Mouse (Mus musculus) hindbrain, embryonic 14.5 days (tissue): ENCODE data around the gene Dnah14. TPM values are rescaled to one million over a fixed set of nuclear protein-coding genes. Genes with fewer than 3 reads are reported as not detected.
A peak's percentile ranks its signal among the peaks of the same experiment; 100 is the strongest.

Experiments used
- ATAC-seq: fragments of 200-750 bp; cut with Nextera tagmentation; 2 replicates; pipeline ENCODE4 v1.8.0; 2017; ENCODE audit warnings: moderate number of reproducible peaks, mild to moderate bottlenecking, moderate TSS enrichment, moderate library complexity; ENCODE audit not compliant: low FRiP score
- DNase-seq: peaks from one replicate; pipeline ENCODE4 v3.0.0-alpha.2; 2015; ENCODE audit warnings: low spot score
- H3K27ac ChIP-seq: fragments of 300-500 bp; sonication (generic); 2 replicates; pipeline ENCODE4 v1.5.1; 2014; ENCODE audit warnings: mild to moderate bottlenecking, moderate library complexity
- H3K27me3 ChIP-seq: fragments of 300-500 bp; sonication (generic); 2 replicates; pipeline ENCODE4 v1.6.1; 2014; ENCODE audit warnings: mild to moderate bottlenecking, low read length, mixed read lengths; ENCODE audit not compliant: control insufficient read depth, insufficient read depth
- H3K36me3 ChIP-seq: fragments of 300-500 bp; sonication (generic); replicated peaks from 2 replicates; pipeline ENCODE4 v1.6.1; 2014; ENCODE audit not compliant: control insufficient read depth, insufficient read depth
- H3K4me1 ChIP-seq: fragments of 300-500 bp; sonication (generic); replicated peaks from 2 replicates; pipeline ENCODE4 v1.6.1; 2014; ENCODE audit warnings: antibody characterized with exemption, low read length, mixed read lengths; ENCODE audit not compliant: control insufficient read depth, insufficient read depth
- H3K4me2 ChIP-seq: fragments of 300-500 bp; sonication (generic); replicated peaks from 2 replicates; pipeline ENCODE4 v1.6.1; 2014; ENCODE audit warnings: mild to moderate bottlenecking, moderate library complexity
- H3K4me3 ChIP-seq: fragments of 300-500 bp; sonication (generic); replicated peaks from 2 replicates; pipeline ENCODE4 v1.5.1; 2014; ENCODE audit warnings: mild to moderate bottlenecking, low read length
- H3K9ac ChIP-seq: fragments of 300-500 bp; sonication (generic); 2 replicates; pipeline ENCODE4 v1.6.1; 2014
- H3K9me3 ChIP-seq: fragments of 300-500 bp; sonication (generic); 2 replicates; pipeline ENCODE4 v1.6.1; 2016; ENCODE audit warnings: low read length; ENCODE audit not compliant: control insufficient read depth
- WGBS: fragments of 180-500 bp; shearing (Covaris S2); extraction: QIAGEN DNeasy Blood & Tissue Kit; methylation state at CpG from one replicate; pipeline ENCODE4 v1.1.7; 2014; 5-methylcytosine and 5-hydroxymethylcytosine counted together
- polyA plus RNA-seq: library from polyadenylated mRNA; unstranded; fragments of >200 nt; fragmentation: Nextera tagmentation; extraction: Ambion mirVana; gene quantifications from 2 replicates; pipeline ENCODE4 v1.2.1, GENCODE M21; 2014

The Dnah14 gene
- polyA plus RNA-seq, 1 experiment from 2014 or later = 0.90 TPM

DNA sequence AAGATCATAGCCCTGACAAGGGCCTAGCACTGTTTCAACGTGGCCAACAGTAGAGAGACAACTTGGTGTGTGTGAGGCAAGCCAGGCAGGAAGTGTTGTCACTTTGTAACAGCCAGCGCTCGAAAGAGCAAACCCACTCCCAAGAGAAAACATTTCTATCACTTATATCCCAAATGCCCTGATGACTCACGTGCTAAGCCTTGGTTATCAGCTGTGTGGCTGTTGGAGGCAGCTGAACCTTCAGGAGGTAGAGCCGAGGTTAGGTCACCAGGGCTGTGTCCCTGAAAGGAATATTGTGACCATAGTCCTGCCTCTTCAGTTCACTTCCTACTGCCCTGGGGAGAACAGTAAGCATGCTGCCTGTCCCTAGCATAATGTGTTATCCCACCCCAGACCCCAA lies 25.5 kb upstream of the Dnah14 start:
- Histone ChIP-seq H3K9ac (no peak overlapping the region), H3K27ac (no peak overlapping the region), H3K4me3 (no peak overlapping the region), H3K4me1 (peaks cover 10% of the 10 kb centered on the region; the same call in 1 of the 2 replicates), H3K9me3 (no peaks in the 10 kb centered on the region), H3K4me2 (no peak overlapping the region), H3K27me3 (no peaks in the 10 kb centered on the region), H3K36me3 (no peaks in the 10 kb centered on the region)
- ATAC-seq (no peak), DNase-seq (no peak)
- 72% methylated on average over 5 of the region's 5 CpGs for WGBS

DNA sequence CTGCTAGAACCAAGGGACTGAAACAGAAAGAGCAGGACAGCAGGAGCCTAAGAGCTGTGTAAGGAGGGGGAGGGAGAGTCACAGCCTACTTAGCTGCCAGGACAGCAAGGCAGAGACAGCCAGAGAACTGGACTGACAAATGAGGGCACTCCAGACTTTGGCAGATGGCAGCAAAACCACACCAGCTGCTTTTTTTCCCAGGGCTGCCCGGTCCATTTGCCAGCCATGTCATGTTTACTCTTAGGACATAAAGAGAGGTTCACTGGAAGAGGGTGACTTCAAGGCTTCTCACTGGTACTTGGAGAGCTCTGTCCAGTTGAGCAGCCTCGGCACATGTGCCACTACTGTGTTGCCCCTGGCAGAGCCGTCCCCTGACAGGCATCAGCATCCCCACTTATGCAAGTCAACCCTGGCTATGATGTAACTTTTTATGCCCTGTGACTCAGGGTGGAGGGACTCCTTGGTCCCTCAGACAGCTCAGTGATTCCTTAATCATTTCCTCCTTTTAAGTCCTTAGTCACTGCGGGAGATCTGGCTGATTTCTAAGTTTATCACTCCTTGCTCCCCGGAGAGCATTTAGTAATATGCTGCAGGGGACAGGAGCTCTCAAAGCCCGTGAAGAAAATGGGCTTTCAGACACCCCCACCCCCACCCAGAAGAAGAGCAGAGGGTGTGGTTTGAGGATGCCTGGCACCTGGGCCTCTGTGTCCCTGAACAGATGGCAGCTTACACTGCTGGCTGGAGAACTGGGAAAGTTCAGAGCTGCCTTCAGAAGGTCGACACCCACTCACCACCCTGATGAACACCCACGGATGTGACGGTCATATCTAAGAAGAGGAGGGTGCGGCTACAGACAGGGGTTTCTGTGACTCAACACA lies 23.6 kb upstream of the Dnah14 start:
- peak; percentile 65 for DNase-seq
- no peaks in the 10 kb centered on the region for H3K36me3 ChIP-seq
- no peaks in the 10 kb centered on the region for H3K27me3 ChIP-seq
- 31% methylated on average over 10 of the region's 10 CpGs for WGBS
- no peak overlapping the region for H3K27ac ChIP-seq
- H3K9ac ChIP-seq = no peak overlapping the region
- ATAC-seq = peak; percentile 78; the same call in 1 of the 2 replicates
- H3K4me3 ChIP-seq = no peak overlapping the region
- H3K4me2 ChIP-seq = no peak overlapping the region
- peaks cover 10% of the 10 kb centered on the region; the same call in 1 of the 2 replicates for H3K4me1 ChIP-seq
- H3K9me3 ChIP-seq = no peaks in the 10 kb centered on the region

- Histone ChIP-seq H3K27me3 (no peaks in the 10 kb centered on the region), H3K4me3 (no peak overlapping the region), H3K4me2 (no peak overlapping the region), H3K9me3 (no peaks in the 10 kb centered on the region), H3K9ac (no peak overlapping the region), H3K27ac (no peak overlapping the region), H3K4me1 (peaks cover 10% of the 10 kb centered on the region; the same call in 1 of the 2 replicates), H3K36me3 (no peaks in the 10 kb centered on the region)
- ATAC-seq = no peak
- no peak for DNase-seq
- WGBS = 87% methylated on average over 5 of the region's 5 CpGs
Measured at GRCm38 (mm10) chr1:181555475-181555874, 20.9 kb upstream of the Dnah14 start.

- Histone ChIP-seq H3K27ac (no peak overlapping the region), H3K36me3 (no peaks in the 10 kb centered on the region), H3K4me3 (no peak overlapping the region), H3K4me2 (no peak overlapping the region), H3K4me1 (peaks cover 4% of the 10 kb centered on the region; the same call in 1 of the 2 replicates), H3K9me3 (no peaks in the 10 kb centered on the region), H3K27me3 (no peaks in the 10 kb centered on the region), H3K9ac (no peak overlapping the region)
- DNase-seq (no peak), ATAC-seq (no peak)
- WGBS = 83% methylated on average over 10 of the region's 10 CpGs
Measured at GRCm38 (mm10) chr1:181559655-181560054, 16.7 kb upstream of the Dnah14 start.

- no peak for ATAC-seq
- WGBS = 87% methylated on average over 6 of the region's 6 CpGs
- DNase-seq = no peak
- no peak overlapping the region for H3K4me2 ChIP-seq
- no peak overlapping the region for H3K27ac ChIP-seq
- H3K4me3 ChIP-seq = no peak overlapping the region
- H3K9ac ChIP-seq = no peak overlapping the region
- no peaks in the 10 kb centered on the region for H3K9me3 ChIP-seq
- H3K36me3 ChIP-seq = no peaks in the 10 kb centered on the region
- H3K27me3 ChIP-seq = no peaks in the 10 kb centered on the region
- H3K4me1 ChIP-seq = peaks cover 4% of the 10 kb centered on the region; the same call in 1 of the 2 replicates
Measured at GRCm38 (mm10) chr1:181560325-181560724, 16.0 kb upstream of the Dnah14 start.

DNA sequence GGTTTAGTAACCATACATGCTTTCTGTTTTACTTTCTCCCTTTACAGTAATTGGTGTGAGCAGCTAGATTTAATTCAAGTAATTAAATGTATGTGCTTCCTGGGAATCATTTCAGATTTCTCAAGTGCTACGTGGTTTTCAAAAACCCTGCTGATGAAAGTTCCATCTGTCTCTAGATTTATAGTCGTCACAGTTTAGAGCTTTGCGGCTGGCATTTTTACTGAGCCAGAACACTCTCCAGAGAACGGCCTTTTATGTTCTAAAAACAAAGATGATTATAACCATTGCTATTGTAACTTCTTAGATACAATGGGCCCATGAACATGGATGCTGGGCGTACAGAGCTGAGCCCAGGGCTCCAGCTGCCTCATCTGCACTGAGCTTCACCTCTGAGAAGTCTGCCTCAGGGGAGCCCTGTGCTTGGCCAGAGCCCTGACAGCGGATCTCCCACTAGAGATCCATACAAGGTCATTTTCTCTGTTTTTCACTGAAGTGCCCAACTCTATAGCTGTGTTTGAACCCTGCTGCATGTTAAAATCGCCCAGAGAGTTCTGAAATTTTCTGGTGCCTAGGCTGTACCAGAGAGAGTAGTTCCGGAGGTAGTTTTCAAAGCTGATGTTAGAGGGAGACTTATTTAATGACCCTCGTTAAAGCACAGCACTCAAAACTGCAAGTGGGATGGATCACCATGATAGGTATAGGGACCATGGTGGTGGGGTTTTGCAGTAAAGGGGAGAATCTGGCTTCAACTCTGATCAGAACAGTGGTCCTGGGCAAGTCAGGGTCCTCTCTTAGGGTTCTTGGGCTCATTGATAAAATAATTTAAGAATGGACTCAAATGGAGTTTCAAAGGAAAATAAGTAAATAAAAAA lies 15.2 kb upstream of the Dnah14 start:
- Histone ChIP-seq H3K4me3 (no peak overlapping the region), H3K4me2 (no peak overlapping the region), H3K36me3 (no peaks in the 10 kb centered on the region), H3K9ac (no peak overlapping the region), H3K4me1 (peaks cover 4% of the 10 kb centered on the region; the same call in 1 of the 2 replicates), H3K27ac (no peak overlapping the region), H3K27me3 (no peaks in the 10 kb centered on the region), H3K9me3 (no peaks in the 10 kb centered on the region)
- WGBS = 40% methylated on average over 9 of the region's 9 CpGs
- DNase-seq (no peak), ATAC-seq (no peak)

- H3K27ac ChIP-seq = no peak overlapping the region
- no peak for ATAC-seq
- H3K4me3 ChIP-seq = no peak overlapping the region
- WGBS = 18% methylated on average over 8 of the region's 8 CpGs
- H3K4me2 ChIP-seq = no peak overlapping the region
- no peak overlapping the region for H3K9ac ChIP-seq
- H3K36me3 ChIP-seq = no peaks in the 10 kb centered on the region
- H3K4me1 ChIP-seq = peaks cover 4% of the 10 kb centered on the region; the same call in 1 of the 2 replicates
- H3K9me3 ChIP-seq = no peaks in the 10 kb centered on the region
- DNase-seq = no peak
- H3K27me3 ChIP-seq = no peaks in the 10 kb centered on the region
Measured at GRCm38 (mm10) chr1:181561768-181562444, 14.5 kb upstream of the Dnah14 start.

GRCm38 (mm10) chr1:181569447-181569846 lies 6.9 kb upstream of the Dnah14 start:
- 79% methylated on average over 9 of the region's 9 CpGs for WGBS
- Histone ChIP-seq H3K4me2 (no peak overlapping the region), H3K27me3 (no peaks in the 10 kb centered on the region), H3K36me3 (no peaks in the 10 kb centered on the region), H3K4me3 (no peak overlapping the region), H3K9ac (no peak overlapping the region), H3K27ac (no peak overlapping the region), H3K4me1 (no peaks in the 10 kb centered on the region), H3K9me3 (no peaks in the 10 kb centered on the region)
- ATAC-seq = no peak
- DNase-seq = no peak

- no peaks in the 10 kb centered on the region for H3K4me1 ChIP-seq
- WGBS = 54% methylated on average over 8 of the region's 8 CpGs
- ATAC-seq (no peak), DNase-seq (peak; percentile 50)
- H3K27me3 ChIP-seq = no peaks in the 10 kb centered on the region
- H3K27ac ChIP-seq = no peak overlapping the region
- no peak overlapping the region for H3K9ac ChIP-seq
- H3K4me3 ChIP-seq = no peak overlapping the region
- H3K4me2 ChIP-seq = peak overlapping the region; percentile 29
- no peaks in the 10 kb centered on the region for H3K9me3 ChIP-seq
- no peaks in the 10 kb centered on the region for H3K36me3 ChIP-seq
Measured at GRCm38 (mm10) chr1:181583152-181583551, 6.8 kb downstream of the Dnah14 start.
